Mouse (Mus musculus) neural tube, embryonic 15.5 days (tissue): ENCODE data around the gene Btbd35f19. TPM values are rescaled to one million over a fixed set of nuclear protein-coding genes. Genes with fewer than 3 reads are reported as not detected.
"Not testable (repeated sequence)": the region's sequence is repeated elsewhere in the genome, so short reads cannot be mapped to it uniquely, and the experiment has no call there.

ENCODE experiments used
- ATAC-seq: fragments of 200-750 bp; cut with Nextera tagmentation; 2 replicates; pipeline ENCODE4 v1.8.0; 2017; ENCODE audit warnings: mild to moderate bottlenecking, moderate TSS enrichment, moderate library complexity; ENCODE audit not compliant: low FRiP score
- H3K27ac ChIP-seq: fragments of 300-500 bp; sonication (generic); replicated peaks from 2 replicates; pipeline ENCODE4 v1.5.1; 2015; ENCODE audit warnings: mild to moderate bottlenecking, inconsistent platforms
- H3K27me3 ChIP-seq: fragments of 300-500 bp; sonication (generic); replicated peaks from 2 replicates; pipeline ENCODE4 v1.6.1; 2015; ENCODE audit warnings: inconsistent platforms
- H3K36me3 ChIP-seq: fragments of 300-500 bp; sonication (generic); 2 replicates; pipeline ENCODE4 v1.6.1; 2015; ENCODE audit warnings: inconsistent platforms
- H3K4me1 ChIP-seq: fragments of 300-500 bp; sonication (generic); 2 replicates; pipeline ENCODE4 v1.6.1; 2015; ENCODE audit warnings: inconsistent platforms
- H3K4me2 ChIP-seq: fragments of 300-500 bp; sonication (generic); 2 replicates; pipeline ENCODE4 v1.6.1; 2015; ENCODE audit warnings: inconsistent platforms, mild to moderate bottlenecking, moderate library complexity
- H3K4me3 ChIP-seq: fragments of 300-500 bp; sonication (generic); replicated peaks from 2 replicates; pipeline ENCODE4 v1.5.1; 2015; ENCODE audit warnings: mild to moderate bottlenecking, inconsistent platforms
- H3K9ac ChIP-seq: fragments of 300-500 bp; sonication (generic); replicated peaks from 2 replicates; pipeline ENCODE4 v1.6.1; 2015; ENCODE audit warnings: mild to moderate bottlenecking, inconsistent platforms
- H3K9me3 ChIP-seq: fragments of 300-500 bp; sonication (generic); replicated peaks from 2 replicates; pipeline ENCODE4 v1.6.1; 2016; ENCODE audit warnings: inconsistent platforms
- WGBS: fragments of 180-500 bp; shearing (Covaris S2); methylation state at CpG from one replicate; pipeline ENCODE4 v1.1.7; 2015; ENCODE audit warnings: mixed read lengths; 5-methylcytosine and 5-hydroxymethylcytosine counted together
- polyA plus RNA-seq: library from polyadenylated mRNA; unstranded; fragments of >200 nt; fragmentation: Nextera tagmentation; extraction: Ambion mirVana; gene quantifications from 2 replicates; pipeline ENCODE4 v1.2.1, GENCODE M21; 2015

Btbd35f19 gene
- not detected in 2 replicates for polyA plus RNA-seq

- not testable (repeated sequence) for H3K9me3 ChIP-seq, H3K36me3 ChIP-seq, H3K4me1 ChIP-seq, H3K27me3 ChIP-seq, H3K9ac ChIP-seq, H3K27ac ChIP-seq, H3K4me2 ChIP-seq, ATAC-seq, H3K4me3 ChIP-seq
- WGBS, result no CpG with 5 or more reads among the region's 4 CpGs
These were observed at the start of gene Btbd35f19 for GRCm38 (mm10) chrX:31383818-31384217. TSS of gene Btbd35f19 (minus strand) at chrX:31383918.

- not testable (repeated sequence) for H3K4me2 ChIP-seq, ATAC-seq, H3K27me3 ChIP-seq, H3K4me1 ChIP-seq, H3K4me3 ChIP-seq, H3K27ac ChIP-seq, H3K9me3 ChIP-seq, H3K9ac ChIP-seq, H3K36me3 ChIP-seq
- WGBS, result 86% methylated on average over 2 of the region's 4 CpGs
These were observed 41.8 kb downstream of the Btbd35f19 start for GRCm38 (mm10) chrX:31341924-31342323.

DNA sequence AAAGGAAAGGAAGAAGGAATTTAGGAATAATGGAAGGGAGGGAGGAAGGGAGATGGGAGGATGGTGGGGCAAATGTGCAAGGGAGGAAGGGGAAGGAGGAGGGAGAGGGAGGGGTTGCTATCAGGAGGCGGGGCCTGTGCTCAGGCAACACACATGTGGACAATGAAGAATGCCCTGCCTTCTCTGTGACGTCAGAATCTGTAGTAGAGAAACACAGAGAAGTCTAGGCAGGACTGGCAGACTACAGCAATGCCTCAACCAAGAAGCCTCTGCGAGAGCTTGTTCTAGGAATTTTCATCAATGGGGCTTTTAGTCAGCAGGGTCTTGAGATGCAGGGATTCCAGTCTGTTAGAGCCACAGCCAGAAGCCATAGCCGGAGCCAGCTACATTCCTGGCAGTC lies 47.6 kb downstream of the Btbd35f19 start, which contains the start of gene Btbd35f26:
Btbd35f26 (plus strand) TSS at position 301 of the 400 bp plus-strand sequence.
- not testable (repeated sequence) for ATAC-seq

More for the DNA sequence above, 47.6 kb downstream of the Btbd35f19 start, which contains the start of gene Btbd35f26:
- H3K4me2 ChIP-seq, H3K4me1 ChIP-seq, H3K36me3 ChIP-seq, H3K4me3 ChIP-seq, H3K27ac ChIP-seq, H3K27me3 ChIP-seq, H3K9me3 ChIP-seq, H3K9ac ChIP-seq: not testable (repeated sequence)
- no CpG with 5 or more reads among the region's 4 CpGs for WGBS

Other genes with a start within 250 kb of the Btbd35f19 start
- not detected in 2 replicates for gene Spin2f, start 130.0 kb downstream of the Btbd35f19 start, polyA plus RNA-seq
- not detected in 2 replicates for gene Btbd35f26, start 47.5 kb downstream of the Btbd35f19 start, polyA plus RNA-seq
- gene Gm21883, start 190.4 kb upstream of the Btbd35f19 start, polyA plus RNA-seq, result not detected in 2 replicates
- gene Spin2e, start 235.0 kb upstream of the Btbd35f19 start, polyA plus RNA-seq, result not detected in 2 replicates